Comparison of ENCODE assay signal across 8 mouse cellular contexts in the genomic region with DNA sequence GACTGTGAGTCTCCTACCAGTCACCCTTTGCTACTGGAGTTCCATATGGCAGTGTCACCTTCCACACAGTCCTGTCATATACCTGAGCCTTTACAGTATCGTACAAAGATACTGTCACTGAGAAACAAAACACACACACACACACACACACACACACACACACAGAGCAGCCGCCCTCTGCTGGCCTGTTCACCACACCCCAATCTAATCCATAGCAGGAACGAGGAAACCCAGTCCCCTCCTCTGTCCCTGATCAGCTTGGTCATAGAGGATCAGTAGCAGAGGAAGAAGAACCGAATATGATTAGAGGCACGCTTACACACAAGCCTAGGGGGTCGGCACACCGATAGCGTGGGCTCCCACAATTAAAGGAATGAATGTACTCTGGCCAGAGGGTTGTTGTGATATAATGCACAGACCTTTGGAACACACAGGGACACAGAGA. TPM values are rescaled to one million over a fixed set of nuclear protein-coding genes. Genes with fewer than 3 reads are reported as not detected.
DNase-seq lines count a peak whose midpoint lies in the region; ATAC-seq and TF ChIP-seq lines count a peak whose summit lies in the region.

No protein-coding gene starts in this region.

- TF ChIP-seq POLR2A in bone marrow macrophage, adult 2 months (IDR thresholded peaks at IDR 0.05; ENCODE audit: borderline replicate concordance, low read depth, low read length) = no peak

- H3K27ac ChIP-seq in kidney, embryonic 15.5 days = 0 out of 2 replicates have a peak overlapping the region, but pooled peaks have one; percentile 86
- H3K27ac ChIP-seq in bone marrow macrophage, adult 2 months (ENCODE audit: insufficient read depth, low read depth, low read length) = peak overlapping the region; percentile 81
- H3K27ac ChIP-seq in hindbrain, postnatal 0 days = no peak overlapping the region
- no peak overlapping the region for H3K27ac ChIP-seq in midbrain, embryonic 16.5 days (ENCODE audit: low read length)

- ATAC-seq in kidney, embryonic 15.5 days (replicated peaks; ENCODE audit: low FRiP score) = no peak
- no peak for ATAC-seq in hindbrain, postnatal 0 days
- ATAC-seq in midbrain, embryonic 16.5 days = no peak

- H3K4me2 ChIP-seq in kidney, embryonic 15.5 days = peak overlapping the region; percentile 90
- H3K4me2 ChIP-seq in hindbrain, postnatal 0 days (ENCODE audit: low read depth, low read length) = peak overlapping the region; percentile 62
- H3K4me2 ChIP-seq in midbrain, embryonic 16.5 days (ENCODE audit: low read length) = peak overlapping the region; percentile 8; the same call in 1 of the 2 replicates

- H3K4me1 ChIP-seq in kidney, embryonic 15.5 days = peaks cover 40% of the 10 kb centered on the region
- H3K4me1 ChIP-seq in bone marrow macrophage, adult 2 months (ENCODE audit: control insufficient read depth, insufficient read depth, low read length) = peaks cover 61% of the 10 kb centered on the region
- peaks cover 4% of the 10 kb centered on the region; the same call in 1 of the 2 replicates for H3K4me1 ChIP-seq in hindbrain, postnatal 0 days (ENCODE audit: insufficient read depth, low read length)
- H3K4me1 ChIP-seq in midbrain, embryonic 16.5 days (ENCODE audit: control insufficient read depth, insufficient read depth, low read length) = peaks cover 10% of the 10 kb centered on the region; the same call in 1 of the 2 replicates

- H3K27me3 ChIP-seq in kidney, embryonic 15.5 days = no peaks in the 10 kb centered on the region
- no peaks in the 10 kb centered on the region for H3K27me3 ChIP-seq in hindbrain, postnatal 0 days (ENCODE audit: insufficient read depth, low read length)
- H3K27me3 ChIP-seq in midbrain, embryonic 16.5 days (ENCODE audit: control insufficient read depth, insufficient read depth, low read depth, low read length) = peaks cover 17% of the 10 kb centered on the region

- H3K9ac ChIP-seq in kidney, embryonic 15.5 days = peak overlapping the region; percentile 73
- H3K9ac ChIP-seq in hindbrain, postnatal 0 days (replicated peaks; ENCODE audit: low read length) = no peak overlapping the region
- H3K9ac ChIP-seq in midbrain, embryonic 16.5 days (ENCODE audit: low read depth, low read length) = no peak overlapping the region

- H3K9me3 ChIP-seq in kidney, embryonic 15.5 days (replicated peaks) = no peaks in the 10 kb centered on the region
- no peaks in the 10 kb centered on the region for H3K9me3 ChIP-seq in hindbrain, postnatal 0 days (ENCODE audit: low read length)
- H3K9me3 ChIP-seq in midbrain, embryonic 16.5 days (replicated peaks; ENCODE audit: control insufficient read depth, low read length, poor library complexity, severe bottlenecking) = no peaks in the 10 kb centered on the region

- H3K4me3 ChIP-seq in kidney, embryonic 15.5 days (replicated peaks) = peak overlapping the region; percentile 85
- peak overlapping the region; percentile 96 for H3K4me3 ChIP-seq in bone marrow macrophage, adult 2 months (ENCODE audit: insufficient read depth, low read length)
- H3K4me3 ChIP-seq in hindbrain, postnatal 0 days (ENCODE audit: low read length) = no peak overlapping the region
- no peak overlapping the region for H3K4me3 ChIP-seq in midbrain, embryonic 16.5 days (ENCODE audit: low read depth, low read length)

- no peak for DNase-seq in kidney, adult 9 months
- DNase-seq in hindbrain, postnatal 0 days (ENCODE audit: low spot score) = peak; percentile 10
- DNase-seq in frontal cortex, adult 2 months (ENCODE audit: extremely low spot score in 1 of 2, low spot score in 1 of 2) = no peak
- no peak for DNase-seq in thymus, postnatal 25 days
- no peak for DNase-seq in right cerebral cortex, adult 2 months (ENCODE audit: low spot score in 2 of 2)

- 53% methylated on average over 8 of the region's 8 CpGs for WGBS in kidney, embryonic 15.5 days
- 45% methylated on average over 8 of the region's 8 CpGs for WGBS in hindbrain, postnatal 0 days
- WGBS in midbrain, embryonic 16.5 days = 52% methylated on average over 8 of the region's 8 CpGs

- H3K36me3 ChIP-seq in kidney, embryonic 15.5 days = no peaks in the 10 kb centered on the region
- no peaks in the 10 kb centered on the region for H3K36me3 ChIP-seq in hindbrain, postnatal 0 days (ENCODE audit: insufficient read depth, low read length)
- no peaks in the 10 kb centered on the region for H3K36me3 ChIP-seq in midbrain, embryonic 16.5 days (ENCODE audit: control insufficient read depth, insufficient read depth, low read length)

- no peak for TF ChIP-seq CTCF in bone marrow macrophage, adult 2 months (IDR thresholded peaks at IDR 0.05; ENCODE audit: low read depth, low read length)
- peak; percentile 53 for TF ChIP-seq CTCF in hindbrain, postnatal 0 days (IDR thresholded peaks at IDR 0.05; ENCODE audit: low read depth)

RNA-seq across cellular contexts. Expression of gene Prkcd, which starts 1.7 kb away (rescaled TPM):
- 47.5 and 50.6 TPM in 2 replicates for polyA plus RNA-seq in kidney, embryonic 15.5 days (2015; fragmentation: Nextera tagmentation; extraction: Ambion mirVana)
- 404 TPM in 2 replicates for polyA plus RNA-seq in bone marrow macrophage, adult 2 months (2012; ENCODE audit: insufficient read depth, insufficient read length, missing spikeins)
- 26.2 and 26.8 TPM in 2 replicates for total RNA-seq in hindbrain, postnatal 0 days (2014; rRNA removed)
- 19.6 and 20.4 TPM in 2 replicates for polyA plus RNA-seq in hindbrain, postnatal 0 days (2015; fragmentation: Nextera tagmentation; extraction: Ambion mirVana)
- 13.9 and 15.4 TPM in 2 replicates for polyA plus RNA-seq in midbrain, embryonic 16.5 days (2015; fragmentation: Nextera tagmentation; extraction: Ambion mirVana)
- 17.1 and 18.9 TPM in 2 replicates for polyA plus RNA-seq in frontal cortex, adult 2 months (2012; rRNA removed)

RNA-seq across cellular contexts. Expression of gene Rft1, which starts 29.9 kb away (rescaled TPM):
- 18.8 and 20.2 TPM in 2 replicates for polyA plus RNA-seq in kidney, embryonic 15.5 days (2015; fragmentation: Nextera tagmentation; extraction: Ambion mirVana)
- polyA plus RNA-seq in bone marrow macrophage, adult 2 months (2012; ENCODE audit: insufficient read depth, insufficient read length, missing spikeins) = 18.4 and 20.5 TPM in 2 replicates
- total RNA-seq in hindbrain, postnatal 0 days (2014; rRNA removed) = 11.4 and 18.2 TPM in 2 replicates
- 10.0 and 10.1 TPM in 2 replicates for polyA plus RNA-seq in hindbrain, postnatal 0 days (2015; fragmentation: Nextera tagmentation; extraction: Ambion mirVana)
- 8.3 and 9.4 TPM in 2 replicates for polyA plus RNA-seq in midbrain, embryonic 16.5 days (2015; fragmentation: Nextera tagmentation; extraction: Ambion mirVana)
- polyA plus RNA-seq in frontal cortex, adult 2 months (2012; rRNA removed) = 12.1 and 12.9 TPM in 2 replicates

Comparison
In these comparisons a context has a peak if more than half of its experiments do, and no peak if none do; other contexts are left out.
1. H3K27ac ChIP-seq: peak in kidney, embryonic 15.5 days (single experiment) and bone marrow macrophage, adult 2 months (single experiment); none in hindbrain, postnatal 0 days (single experiment) and midbrain, embryonic 16.5 days (single experiment).
2. H3K4me2 ChIP-seq: peak in every context shown above with its lines; median percentile 90 in kidney, embryonic 15.5 days; 62 in hindbrain, postnatal 0 days; 8 in midbrain, embryonic 16.5 days.
3. H3K4me3 ChIP-seq: peak in kidney, embryonic 15.5 days (single experiment) and bone marrow macrophage, adult 2 months (single experiment); none in hindbrain, postnatal 0 days (single experiment) and midbrain, embryonic 16.5 days (single experiment).